Mouse (Mus musculus): ENCODE data around the gene Dimt1. TPM values are rescaled to one million over a fixed set of nuclear protein-coding genes. Genes with fewer than 3 reads are reported as not detected.
"Not testable (repeated sequence)": the region's sequence is repeated elsewhere in the genome, so short reads cannot be mapped to it uniquely, and the experiment has no call there.

Dimt1 gene
- polyA plus RNA-seq, 1 experiment from 2014 or later: 52.0 TPM

DNA sequence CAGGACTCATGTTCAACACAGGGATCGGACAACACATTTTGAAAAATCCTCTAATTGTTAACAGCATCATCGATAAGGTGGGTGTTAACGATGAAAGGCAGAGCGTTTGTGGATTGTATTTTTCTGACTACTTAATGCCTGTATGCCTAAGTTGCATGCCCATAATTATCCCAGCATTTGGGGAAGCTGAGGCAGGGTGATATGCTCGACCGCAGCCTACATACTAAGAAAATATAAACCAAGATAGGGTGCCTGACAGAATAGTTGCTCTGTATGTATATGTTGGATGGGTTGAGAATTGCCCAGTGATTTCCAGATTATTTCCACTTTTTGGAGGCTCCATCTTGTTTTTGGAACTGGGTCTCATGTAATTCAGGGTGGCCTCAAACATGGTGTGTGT lies 656 bp downstream of the Dimt1 start:
- ATAC-seq (replicated peaks; ENCODE audit: low FRiP score) (peak; percentile 4; the same call in 1 of the 2 replicates), DNase-seq (ENCODE audit: low spot score) (no peak)
- no peak overlapping the region for H3K27ac ChIP-seq (ENCODE audit: low read depth, low read length)
- WGBS: 6% methylated on average over 6 of the region's 6 CpGs
- H3K9me3 ChIP-seq (ENCODE audit: control insufficient read depth, low read length): no peaks in the 10 kb centered on the region
- peak overlapping the region; percentile 89 for H3K9ac ChIP-seq (ENCODE audit: low read length)
- peak overlapping the region; percentile 91 for H3K4me3 ChIP-seq (ENCODE audit: low read depth, low read length)
- no peaks in the 10 kb centered on the region; the same call in 1 of the 2 replicates for H3K36me3 ChIP-seq (ENCODE audit: control insufficient read depth, insufficient read depth, low read length)
- no peaks in the 10 kb centered on the region for H3K27me3 ChIP-seq (ENCODE audit: control insufficient read depth, insufficient read depth, low read length)
- H3K4me2 ChIP-seq (ENCODE audit: low read depth, low read length, severe bottlenecking): peak overlapping the region; percentile 69
- H3K4me1 ChIP-seq (replicated peaks; ENCODE audit: control insufficient read depth, insufficient read depth, low read length): peaks cover 6% of the 10 kb centered on the region; the same call in 1 of the 2 replicates

GRCm38 (mm10) chr13:106954880-106955279 lies 8.0 kb downstream of the Dimt1 start:
- ATAC-seq (replicated peaks; ENCODE audit: low FRiP score) (no peak), DNase-seq (ENCODE audit: low spot score) (no peak)
- Histone ChIP-seq H3K4me2 (ENCODE audit: low read depth, low read length, severe bottlenecking) (no peak overlapping the region), H3K4me1 (replicated peaks; ENCODE audit: control insufficient read depth, insufficient read depth, low read length) (no peaks in the 10 kb centered on the region), H3K27ac (ENCODE audit: low read depth, low read length) (no peak overlapping the region), H3K4me3 (ENCODE audit: low read depth, low read length) (no peak overlapping the region), H3K9ac (ENCODE audit: low read length) (no peak overlapping the region), H3K27me3 (ENCODE audit: control insufficient read depth, insufficient read depth, low read length) (no peaks in the 10 kb centered on the region), H3K9me3 (ENCODE audit: control insufficient read depth, low read length) (no peaks in the 10 kb centered on the region), H3K36me3 (ENCODE audit: control insufficient read depth, insufficient read depth, low read length) (peaks cover 4% of the 10 kb centered on the region; the same call in 1 of the 2 replicates)
- 91% methylated on average over 3 of the region's 3 CpGs for WGBS

DNA sequence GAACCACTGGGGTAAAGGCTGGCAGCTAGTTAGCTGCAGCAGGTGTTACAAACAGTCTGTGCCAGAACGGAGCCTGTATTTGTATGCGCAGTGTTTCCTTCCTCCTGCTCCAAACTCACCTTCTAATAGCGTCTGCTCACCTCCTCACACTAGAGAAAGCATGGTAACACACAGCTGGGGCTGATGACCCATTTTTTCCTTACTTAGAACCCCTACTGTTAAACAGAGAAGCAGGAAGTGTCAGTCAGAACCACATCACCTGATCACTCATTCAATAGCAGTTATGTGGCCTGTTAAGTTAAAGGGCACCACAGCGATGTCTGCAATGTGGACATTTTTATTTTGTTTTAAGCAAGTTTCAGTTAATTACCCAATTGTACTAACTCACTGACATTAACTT lies 10.6 kb downstream of the Dimt1 start:
- Histone ChIP-seq H3K36me3 (ENCODE audit: control insufficient read depth, insufficient read depth, low read length) (peaks cover 4% of the 10 kb centered on the region; the same call in 1 of the 2 replicates), H3K4me1 (replicated peaks; ENCODE audit: control insufficient read depth, insufficient read depth, low read length) (no peaks in the 10 kb centered on the region), H3K4me2 (ENCODE audit: low read depth, low read length, severe bottlenecking) (no peak overlapping the region), H3K27ac (ENCODE audit: low read depth, low read length) (no peak overlapping the region), H3K9ac (ENCODE audit: low read length) (no peak overlapping the region), H3K4me3 (ENCODE audit: low read depth, low read length) (no peak overlapping the region), H3K27me3 (ENCODE audit: control insufficient read depth, insufficient read depth, low read length) (no peaks in the 10 kb centered on the region), H3K9me3 (ENCODE audit: control insufficient read depth, low read length) (no peaks in the 10 kb centered on the region)
- DNase-seq (ENCODE audit: low spot score): no peak
- WGBS: 93% methylated on average over 4 of the region's 4 CpGs
- ATAC-seq (replicated peaks; ENCODE audit: low FRiP score): no peak

- peaks cover 4% of the 10 kb centered on the region; the same call in 1 of the 2 replicates for H3K36me3 ChIP-seq (ENCODE audit: control insufficient read depth, insufficient read depth, low read length)
- no peak for DNase-seq (ENCODE audit: low spot score)
- H3K4me3 ChIP-seq (ENCODE audit: low read depth, low read length): no peak overlapping the region
- no peaks in the 10 kb centered on the region for H3K27me3 ChIP-seq (ENCODE audit: control insufficient read depth, insufficient read depth, low read length)
- no peak overlapping the region for H3K4me2 ChIP-seq (ENCODE audit: low read depth, low read length, severe bottlenecking)
- H3K27ac ChIP-seq (ENCODE audit: low read depth, low read length): no peak overlapping the region
- no peak for ATAC-seq (replicated peaks; ENCODE audit: low FRiP score)
- 91% methylated on average over 3 of the region's 3 CpGs for WGBS
- H3K9ac ChIP-seq (ENCODE audit: low read length): no peak overlapping the region
- no peaks in the 10 kb centered on the region for H3K4me1 ChIP-seq (replicated peaks; ENCODE audit: control insufficient read depth, insufficient read depth, low read length)
- no peaks in the 10 kb centered on the region for H3K9me3 ChIP-seq (ENCODE audit: control insufficient read depth, low read length)
Measured at GRCm38 (mm10) chr13:106958286-106958685, 11.4 kb downstream of the Dimt1 start.

DNA sequence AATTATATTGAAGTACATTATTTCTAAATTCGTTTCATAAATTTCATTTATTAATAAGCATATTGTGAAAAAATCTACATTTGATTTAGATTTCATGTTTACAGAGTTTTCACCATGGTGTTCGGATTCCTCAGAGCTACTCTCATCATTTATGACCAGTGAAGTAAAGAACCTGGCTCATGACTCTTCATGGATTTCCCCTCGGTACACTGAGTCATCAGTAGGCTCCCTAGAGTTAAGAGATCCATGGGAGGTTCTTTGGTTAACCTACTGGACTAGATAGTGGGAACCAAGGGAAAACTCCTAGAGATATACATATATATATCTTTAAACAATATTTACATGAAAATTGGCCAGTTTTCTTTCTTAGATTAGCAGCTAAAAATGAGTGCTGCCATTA lies 13.6 kb downstream of the Dimt1 start:
- Histone ChIP-seq H3K27ac (ENCODE audit: low read depth, low read length) (no peak overlapping the region), H3K36me3 (ENCODE audit: control insufficient read depth, insufficient read depth, low read length) (peaks cover 5% of the 10 kb centered on the region; the same call in 1 of the 2 replicates), H3K4me2 (ENCODE audit: low read depth, low read length, severe bottlenecking) (no peak overlapping the region), H3K27me3 (ENCODE audit: control insufficient read depth, insufficient read depth, low read length) (no peaks in the 10 kb centered on the region), H3K9ac (ENCODE audit: low read length) (no peak overlapping the region), H3K9me3 (ENCODE audit: control insufficient read depth, low read length) (no peaks in the 10 kb centered on the region), H3K4me1 (replicated peaks; ENCODE audit: control insufficient read depth, insufficient read depth, low read length) (no peaks in the 10 kb centered on the region), H3K4me3 (ENCODE audit: low read depth, low read length) (no peak overlapping the region)
- ATAC-seq (replicated peaks; ENCODE audit: low FRiP score): no peak
- WGBS: 90% methylated on average over 3 of the region's 3 CpGs
- no peak for DNase-seq (ENCODE audit: low spot score)

GRCm38 (mm10) chr13:106961496-106961895 lies 14.6 kb downstream of the Dimt1 start:
- DNase-seq (ENCODE audit: low spot score): no peak
- H3K4me1 ChIP-seq (replicated peaks; ENCODE audit: control insufficient read depth, insufficient read depth, low read length): no peaks in the 10 kb centered on the region
- no peak overlapping the region for H3K27ac ChIP-seq (ENCODE audit: low read depth, low read length)
- no peaks in the 10 kb centered on the region for H3K9me3 ChIP-seq (ENCODE audit: control insufficient read depth, low read length)
- H3K4me2 ChIP-seq (ENCODE audit: low read depth, low read length, severe bottlenecking): no peak overlapping the region
- peaks cover 2% of the 10 kb centered on the region; the same call in 1 of the 2 replicates for H3K36me3 ChIP-seq (ENCODE audit: control insufficient read depth, insufficient read depth, low read length)
- no peak overlapping the region for H3K9ac ChIP-seq (ENCODE audit: low read length)
- WGBS: 95% methylated on average over 4 of the region's 4 CpGs
- H3K4me3 ChIP-seq (ENCODE audit: low read depth, low read length): no peak overlapping the region
- no peaks in the 10 kb centered on the region for H3K27me3 ChIP-seq (ENCODE audit: control insufficient read depth, insufficient read depth, low read length)
- no peak for ATAC-seq (replicated peaks; ENCODE audit: low FRiP score)

GRCm38 (mm10) chr13:106996891-106997290 lies 50.0 kb downstream of the Dimt1 start:
- DNase-seq (ENCODE audit: low spot score) (no peak), ATAC-seq (replicated peaks; ENCODE audit: low FRiP score) (no peak)
- Histone ChIP-seq H3K4me1 (replicated peaks; ENCODE audit: control insufficient read depth, insufficient read depth, low read length) (no peaks in the 10 kb centered on the region), H3K4me3 (ENCODE audit: low read depth, low read length) (no peak overlapping the region), H3K9me3 (ENCODE audit: control insufficient read depth, low read length) (no peaks in the 10 kb centered on the region), H3K36me3 (ENCODE audit: control insufficient read depth, insufficient read depth, low read length) (no peaks in the 10 kb centered on the region), H3K27ac (ENCODE audit: low read depth, low read length) (no peak overlapping the region), H3K4me2 (ENCODE audit: low read depth, low read length, severe bottlenecking) (no peak overlapping the region), H3K9ac (ENCODE audit: low read length) (no peak overlapping the region), H3K27me3 (ENCODE audit: control insufficient read depth, insufficient read depth, low read length) (no peaks in the 10 kb centered on the region)
- WGBS: 94% methylated on average over 2 of the region's 2 CpGs

DNA sequence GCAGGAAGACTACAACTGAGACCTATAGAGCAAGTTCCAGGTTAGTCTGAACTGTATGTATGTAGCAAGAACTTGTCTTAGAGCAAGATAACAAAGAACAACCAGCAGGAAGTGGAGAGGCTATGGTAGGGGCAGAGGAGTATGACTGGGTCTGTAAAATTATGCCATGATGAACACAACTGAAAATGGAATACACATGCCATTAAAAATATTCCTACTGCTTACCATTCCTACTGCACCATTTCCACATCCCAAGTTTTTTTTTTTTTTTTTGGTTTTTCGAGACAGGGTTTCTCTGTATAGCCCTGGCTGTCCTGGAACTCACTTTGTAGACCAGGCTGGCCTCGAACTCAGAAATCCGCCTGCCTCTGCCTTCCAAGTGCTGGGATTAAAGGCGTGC lies 50.6 kb downstream of the Dimt1 start:
- DNase-seq (ENCODE audit: low spot score); H3K36me3 ChIP-seq (ENCODE audit: control insufficient read depth, insufficient read depth, low read length); H3K4me3 ChIP-seq (ENCODE audit: low read depth, low read length); ATAC-seq (replicated peaks; ENCODE audit: low FRiP score); H3K9me3 ChIP-seq (ENCODE audit: control insufficient read depth, low read length); H3K4me1 ChIP-seq (replicated peaks; ENCODE audit: control insufficient read depth, insufficient read depth, low read length); H3K27ac ChIP-seq (ENCODE audit: low read depth, low read length); H3K9ac ChIP-seq (ENCODE audit: low read length); H3K27me3 ChIP-seq (ENCODE audit: control insufficient read depth, insufficient read depth, low read length); H3K4me2 ChIP-seq (ENCODE audit: low read depth, low read length, severe bottlenecking): not testable (repeated sequence)
- 91% methylated on average over 4 of the region's 4 CpGs for WGBS

DNA sequence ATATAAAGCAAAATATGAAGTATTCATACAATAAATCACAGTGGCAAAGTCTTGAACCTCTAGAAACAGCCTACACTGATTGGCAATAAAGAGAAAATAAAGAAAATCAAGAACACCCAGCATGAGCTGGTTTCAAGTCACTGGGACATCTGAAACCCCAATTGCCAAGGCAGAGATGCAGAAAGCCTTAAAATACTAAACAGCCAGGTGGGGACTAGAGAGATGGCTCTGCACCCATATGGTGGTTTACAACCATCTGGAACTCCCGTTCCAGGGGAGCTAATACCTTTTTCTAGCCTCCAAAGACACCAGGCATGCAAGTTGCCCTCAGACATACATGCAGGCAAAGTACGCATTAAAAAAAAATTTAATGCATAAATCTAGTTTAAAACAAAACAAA lies 51.1 kb downstream of the Dimt1 start:
- no peaks in the 10 kb centered on the region for H3K4me1 ChIP-seq (replicated peaks; ENCODE audit: control insufficient read depth, insufficient read depth, low read length)
- DNase-seq (ENCODE audit: low spot score) (no peak), ATAC-seq (replicated peaks; ENCODE audit: low FRiP score) (no peak)
- no peak overlapping the region for H3K4me2 ChIP-seq (ENCODE audit: low read depth, low read length, severe bottlenecking)
- H3K9ac ChIP-seq (ENCODE audit: low read length): no peak overlapping the region
- H3K27me3 ChIP-seq (ENCODE audit: control insufficient read depth, insufficient read depth, low read length): no peaks in the 10 kb centered on the region
- 98% methylated on average over 2 of the region's 2 CpGs for WGBS
- H3K27ac ChIP-seq (ENCODE audit: low read depth, low read length): no peak overlapping the region
- H3K4me3 ChIP-seq (ENCODE audit: low read depth, low read length): no peak overlapping the region
- H3K9me3 ChIP-seq (ENCODE audit: control insufficient read depth, low read length): no peaks in the 10 kb centered on the region
- no peaks in the 10 kb centered on the region for H3K36me3 ChIP-seq (ENCODE audit: control insufficient read depth, insufficient read depth, low read length)
